Mouse (Mus musculus) c-Kit-negative CD71-positive TER-119-positive erythroid progenitor cells, embryonic 14.5 days (primary cell): Measurements from ENCODE around the gene Tmem238l.
A peak's percentile ranks its signal among the peaks of the same experiment; 100 is the strongest.

ENCODE experiments used
- DNase-seq: peaks from one replicate; pipeline ENCODE4 v3.0.0-alpha.2; 2013; ENCODE audit warnings: low read depth, low spot score

Tmem238l gene

GRCm38 (mm10) chr11:66956303-66956702 lies at the start of gene Tmem238l:
Tmem238l (plus strand) TSS chr11:66956638.
- DNase-seq, result no peak

DNA sequence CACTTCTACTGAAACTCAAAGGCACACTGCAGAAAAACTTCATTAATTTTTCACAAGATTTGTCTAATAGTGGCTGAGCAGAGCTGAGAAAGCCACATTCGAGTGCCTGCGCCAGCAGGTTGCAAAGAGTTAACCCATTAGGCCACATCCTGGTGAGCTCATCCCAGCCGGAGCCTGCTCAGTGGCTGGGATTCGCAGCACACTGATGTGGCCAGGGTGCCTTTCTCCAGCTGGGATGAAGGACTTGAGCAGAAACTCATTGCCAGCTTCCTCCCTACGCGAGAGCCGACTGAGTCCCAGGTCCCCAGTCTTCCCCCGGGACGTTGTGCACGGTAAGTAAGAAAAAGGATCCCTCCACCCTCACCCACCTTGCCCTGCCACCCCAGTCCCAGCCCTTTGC lies 44.6 kb upstream of the Tmem238l start, which contains the start of gene Pirt:
TSS of gene Pirt (plus strand) at position 171 of the 400 bp plus-strand sequence.
- no peak for DNase-seq

GRCm38 (mm10) chr11:66912531-66913458 lies 43.6 kb upstream of the Tmem238l start:
- DNase-seq, result peak; percentile 24

DNA sequence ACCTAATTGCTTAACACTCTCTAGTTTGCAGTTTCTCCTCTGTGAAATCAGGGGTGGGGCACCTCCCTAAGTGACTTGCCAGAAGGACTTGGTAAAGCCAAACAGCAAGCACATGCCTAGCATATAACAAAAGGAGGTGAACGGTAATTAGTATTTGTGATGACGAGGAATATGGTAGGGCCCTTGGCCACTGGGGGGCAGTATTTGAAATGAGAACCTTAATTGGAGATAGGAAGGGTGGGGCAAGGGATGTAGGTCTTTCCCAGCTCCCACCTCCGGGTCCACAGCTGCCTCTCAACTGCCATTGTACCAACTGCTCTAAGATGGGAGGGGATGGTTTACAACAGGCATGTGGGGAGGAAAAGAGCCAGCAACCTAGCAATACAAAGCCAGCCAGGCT lies 42.2 kb upstream of the Tmem238l start:
- DNase-seq, result peak; percentile 17

- DNase-seq, result no peak
Measured at GRCm38 (mm10) chr11:66920012-66920411, 36.4 kb upstream of the Tmem238l start.

DNA sequence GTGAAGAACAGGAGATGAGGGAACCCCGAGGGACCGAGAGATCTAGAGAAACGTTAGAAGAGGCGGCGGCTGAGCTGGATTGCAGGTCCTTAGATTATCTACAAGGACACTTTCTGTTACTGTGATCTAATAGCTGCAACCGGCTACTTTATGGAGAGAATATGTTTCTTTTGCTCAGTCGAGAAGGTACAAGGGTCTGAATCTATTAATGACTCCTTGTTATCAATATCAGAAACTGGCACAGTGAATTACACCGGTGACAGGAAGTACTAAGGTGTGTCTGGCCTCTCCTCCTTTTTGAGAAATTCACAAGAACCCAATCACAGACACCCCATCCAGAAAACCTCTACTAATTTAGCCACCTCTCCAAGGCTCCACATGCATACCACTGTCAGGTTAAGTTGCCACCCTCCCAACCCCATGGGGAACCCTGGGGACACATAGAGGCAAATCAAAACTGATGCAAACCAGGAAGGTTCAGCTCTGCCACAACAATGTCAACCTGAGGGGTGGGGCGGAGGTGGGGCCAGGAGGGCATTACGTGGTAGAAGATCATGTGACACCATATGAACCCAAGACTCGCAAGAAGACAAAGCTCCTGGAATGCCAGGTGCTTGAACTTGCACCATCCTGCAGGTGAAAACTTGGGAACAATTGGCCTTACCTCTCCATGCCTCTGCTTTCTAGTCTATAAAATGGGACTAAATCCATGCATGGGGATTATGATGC lies 32.2 kb upstream of the Tmem238l start:
- no peak for DNase-seq

DNA sequence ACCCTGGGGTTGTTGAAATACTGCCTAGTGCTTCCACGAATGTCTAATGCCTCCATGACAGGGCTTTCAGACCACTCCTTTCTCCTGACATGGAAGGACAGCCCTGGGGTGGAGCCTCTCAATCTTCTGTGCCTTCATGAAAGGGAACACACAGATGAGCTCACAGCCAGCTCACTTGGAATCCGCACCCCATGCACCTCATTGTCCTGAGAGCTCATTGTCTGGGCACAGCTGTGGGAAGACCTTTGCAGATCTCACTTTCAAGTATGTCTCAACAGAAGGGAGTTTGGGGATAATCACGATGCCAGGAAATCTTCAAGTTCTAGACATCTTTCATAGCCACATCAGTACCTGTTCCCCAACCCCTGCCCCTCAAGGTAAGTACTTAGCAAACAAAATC lies 28.1 kb upstream of the Tmem238l start:
- no peak for DNase-seq

GRCm38 (mm10) chr11:66932827-66933599 lies 23.4 kb upstream of the Tmem238l start:
- DNase-seq, result no peak

GRCm38 (mm10) chr11:66934428-66935173 lies 21.8 kb upstream of the Tmem238l start:
- DNase-seq, result no peak

DNA sequence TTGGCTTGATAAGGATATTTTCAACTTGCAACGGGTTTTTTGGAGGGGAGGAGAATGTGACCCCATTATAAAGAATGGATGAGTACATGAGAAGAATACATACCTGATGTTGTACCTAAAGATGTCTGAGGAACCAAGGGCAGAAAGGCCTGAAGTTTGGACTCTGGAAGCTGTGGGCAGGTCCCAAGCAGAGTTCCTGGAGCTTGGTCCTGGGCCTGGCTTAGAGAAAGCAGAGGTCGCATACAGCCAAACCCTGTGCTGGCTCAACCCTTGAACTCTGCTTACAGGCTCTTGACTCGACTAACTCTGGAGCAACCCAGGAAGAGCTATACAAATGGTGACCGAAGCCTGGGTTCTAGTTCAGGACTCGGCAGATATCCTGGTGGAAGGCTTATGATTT lies 14.4 kb upstream of the Tmem238l start:
- DNase-seq, result no peak

GRCm38 (mm10) chr11:66945224-66945767 lies 11.1 kb upstream of the Tmem238l start:
- DNase-seq, result no peak

DNA sequence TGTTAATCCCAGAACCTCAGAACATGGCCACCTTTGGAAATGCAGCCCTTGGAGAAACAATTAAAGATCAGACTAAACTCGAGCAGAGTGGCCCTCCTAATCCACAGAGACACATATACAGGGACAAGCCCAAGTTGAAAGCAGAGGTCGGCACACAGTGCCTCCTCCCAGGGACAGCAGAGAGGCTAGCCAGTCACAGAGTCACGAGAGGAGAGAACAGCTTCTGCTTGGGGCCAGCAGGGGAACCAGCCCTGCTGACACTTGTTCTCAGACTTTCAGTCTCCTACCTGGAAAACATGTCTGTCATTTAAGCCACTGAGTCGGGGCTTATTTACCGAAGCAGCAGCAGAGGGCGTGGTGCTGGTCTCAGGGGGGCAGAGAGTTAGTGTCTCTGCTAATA lies 9.9 kb upstream of the Tmem238l start:
- DNase-seq, result no peak

GRCm38 (mm10) chr11:66946922-66947321 lies 9.5 kb upstream of the Tmem238l start:
- DNase-seq, result no peak

GRCm38 (mm10) chr11:66960797-66961196 lies 4.4 kb downstream of the Tmem238l start:
- DNase-seq, result no peak

DNA sequence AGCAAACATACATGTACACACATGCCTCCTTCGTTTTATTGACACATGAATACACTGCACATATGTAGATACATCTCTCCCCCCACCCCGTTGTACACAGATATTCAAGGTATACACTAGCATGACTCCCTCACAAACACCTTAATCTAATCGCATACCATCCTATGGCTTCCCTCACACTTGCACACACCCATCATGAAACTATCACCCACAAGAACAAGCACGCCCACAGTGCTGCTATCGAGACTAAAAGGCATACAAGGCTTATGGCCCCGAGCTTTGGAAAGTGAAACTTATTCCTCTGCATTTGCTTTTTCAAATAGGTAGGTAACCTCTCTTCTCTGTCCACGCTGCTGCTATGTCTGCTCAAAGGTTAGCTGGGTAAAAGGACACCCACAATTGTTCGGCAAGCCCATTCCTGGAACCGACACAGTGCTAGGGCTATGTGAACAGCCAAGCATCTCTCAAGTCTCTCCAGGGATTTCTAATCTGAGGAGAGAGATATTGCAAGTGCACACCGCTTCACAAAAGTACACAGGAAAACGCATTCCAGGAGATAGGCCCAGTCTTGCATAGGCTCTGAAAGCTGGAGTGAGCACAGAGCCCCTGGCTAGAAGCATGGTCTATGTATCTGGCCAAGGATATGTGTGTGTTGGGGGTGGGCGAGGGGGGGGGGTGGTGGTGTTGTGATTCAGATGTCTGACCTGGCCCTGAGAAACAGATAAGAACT lies 5.2 kb downstream of the Tmem238l start:
- no peak for DNase-seq

- DNase-seq, result no peak
Measured at GRCm38 (mm10) chr11:66963462-66963861, 7.0 kb downstream of the Tmem238l start.

GRCm38 (mm10) chr11:66966500-66967116 lies 10.2 kb downstream of the Tmem238l start:
- no peak for DNase-seq

- no peak for DNase-seq
Measured at GRCm38 (mm10) chr11:66968575-66968974, 12.1 kb downstream of the Tmem238l start.

DNA sequence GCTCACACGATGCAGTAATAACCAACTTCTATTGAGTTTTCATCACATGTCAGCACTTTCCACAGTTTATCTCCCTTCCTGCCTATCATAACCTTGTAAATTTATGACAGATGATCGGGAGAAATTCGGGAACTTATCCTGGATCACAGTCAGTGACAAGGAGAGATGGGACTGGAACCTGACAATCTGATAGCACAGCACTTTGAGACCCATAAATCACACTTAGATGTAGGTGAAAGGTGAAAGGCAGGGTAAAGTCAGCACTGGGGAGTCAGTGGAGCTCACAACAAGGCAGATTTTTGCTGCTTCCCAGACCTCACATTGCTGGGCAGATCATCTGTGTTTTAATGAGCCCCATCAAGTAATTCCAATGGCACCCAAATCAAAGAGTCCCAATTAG lies 17.1 kb downstream of the Tmem238l start:
- no peak for DNase-seq
